Mouse (Mus musculus): ENCODE measurements around the gene Mlec.
A peak's percentile ranks its signal among the peaks of the same experiment; 100 is the strongest.
"Not testable (repeated sequence)": the region's sequence is repeated elsewhere in the genome, so short reads cannot be mapped to it uniquely, and the experiment has no call there.

Gene Mlec

DNA sequence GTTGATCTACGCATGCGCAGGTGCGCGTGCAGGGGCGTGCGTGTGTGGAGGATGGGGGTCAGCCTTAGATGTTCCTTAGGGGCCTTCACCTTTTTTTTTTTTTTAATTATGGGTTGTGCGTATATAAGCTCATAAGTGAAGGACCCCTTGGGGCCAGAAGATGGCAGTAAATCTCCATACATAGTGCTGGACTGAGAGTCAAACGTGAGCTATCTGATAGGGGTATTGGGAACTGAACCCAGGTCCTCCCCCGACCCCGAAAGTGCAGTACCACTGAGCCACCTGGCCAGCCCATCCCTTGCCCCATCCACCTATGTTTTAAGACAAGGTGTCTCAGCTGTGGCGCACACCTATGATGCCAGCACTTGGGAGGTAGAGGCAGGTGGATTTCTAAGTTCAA is 21.6 kb upstream of the Mlec start:
- no peak for DNase-seq

DNA sequence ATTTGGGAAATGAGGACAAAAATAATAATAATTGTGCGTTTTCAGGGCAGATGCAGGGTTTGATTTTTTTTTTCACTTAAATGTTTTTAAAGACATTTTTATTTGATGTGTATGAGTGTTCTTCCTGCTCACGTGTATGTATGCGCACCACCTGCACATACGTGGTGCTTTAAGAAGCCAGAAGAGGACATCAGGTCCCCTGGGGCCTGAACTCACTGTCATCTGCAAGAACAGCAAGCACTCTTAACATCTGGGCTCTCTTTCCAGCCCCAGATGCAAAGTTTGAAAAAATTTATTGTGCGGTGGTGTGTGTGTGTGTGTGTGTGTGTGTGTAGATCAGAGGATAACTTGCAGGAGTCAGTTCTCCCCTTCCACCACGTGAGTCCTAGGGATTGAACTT is 19.9 kb upstream of the Mlec start:
- DNase-seq: no peak

DNA sequence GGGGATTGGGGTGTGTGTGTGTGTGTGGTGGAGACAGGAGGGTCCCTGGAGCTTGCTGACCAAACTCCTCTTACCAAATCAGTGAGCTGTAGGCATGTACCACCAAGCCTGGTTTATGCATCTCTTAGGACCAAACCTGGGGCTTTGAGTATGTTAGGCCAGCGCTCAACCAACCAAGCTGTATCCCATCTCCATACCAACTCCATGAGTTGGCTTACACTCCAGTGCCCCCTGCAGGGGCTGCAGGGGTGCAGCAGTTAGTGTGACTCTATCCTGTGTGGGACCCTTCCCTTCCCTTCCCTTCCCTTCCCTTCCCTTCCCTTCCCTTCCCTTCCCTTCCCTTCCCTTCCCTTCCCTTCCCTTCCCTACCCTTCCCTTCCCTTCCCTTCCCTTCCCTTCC is 16.6 kb upstream of the Mlec start:
- no peak for DNase-seq

DNA sequence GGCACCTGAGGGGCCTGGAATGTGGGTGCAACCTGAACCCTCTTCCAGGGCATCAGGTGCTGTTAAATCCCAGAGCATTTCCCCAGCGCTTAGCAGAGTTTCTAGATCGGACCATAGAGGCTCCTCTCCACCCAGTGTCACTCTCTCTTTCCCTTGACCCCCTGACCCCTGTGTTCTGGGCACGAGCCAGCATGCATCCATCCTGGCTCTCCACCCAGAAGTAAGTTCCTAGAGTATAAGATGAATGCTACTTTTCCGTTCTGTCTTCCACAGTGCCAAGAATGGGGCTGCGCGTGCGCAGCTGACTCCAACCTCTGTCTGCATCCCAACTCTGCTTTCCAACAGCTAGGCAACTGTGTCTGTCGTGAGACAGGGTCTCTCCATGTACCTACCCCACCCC is 12.2 kb upstream of the Mlec start:
- no peak for DNase-seq

DNA sequence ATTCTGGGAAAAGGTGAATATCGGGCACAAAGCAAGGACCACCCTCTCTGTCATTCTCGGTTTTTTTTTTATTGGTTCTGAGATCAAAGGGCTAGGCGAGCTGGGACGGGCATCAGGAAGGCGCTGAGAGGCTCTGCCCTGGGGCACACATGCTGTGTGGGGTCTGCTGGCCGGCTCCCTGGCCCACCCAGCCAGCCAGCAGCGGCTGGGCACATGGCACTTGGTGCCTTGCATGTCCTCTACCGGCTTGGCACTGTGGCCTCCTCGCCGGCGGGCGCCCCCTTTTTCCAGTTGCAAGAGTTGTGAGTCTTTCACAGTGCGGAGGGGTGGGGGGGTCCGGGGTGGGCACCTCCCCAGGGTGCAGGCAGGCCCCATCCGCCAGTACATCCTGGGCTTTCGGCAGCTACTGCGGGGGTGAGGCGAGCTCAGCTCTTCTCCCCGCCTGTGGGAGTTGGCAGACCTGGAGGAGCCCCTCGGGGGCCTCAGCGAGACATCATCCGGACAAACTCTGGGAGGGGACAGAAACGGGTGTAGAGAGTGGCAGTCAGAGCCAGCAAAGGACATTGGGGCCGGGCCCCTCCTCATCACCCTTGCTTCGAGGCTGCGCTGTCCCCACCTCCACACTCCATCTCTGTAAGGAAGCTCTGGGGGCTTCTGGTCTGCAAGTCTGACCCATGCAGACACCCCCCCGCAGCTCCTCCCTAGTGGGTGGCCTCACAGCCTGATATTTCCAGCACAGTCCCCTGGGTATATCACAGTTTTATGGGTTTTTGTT is 10.8 kb upstream of the Mlec start:
- DNase-seq: no peak

DNA sequence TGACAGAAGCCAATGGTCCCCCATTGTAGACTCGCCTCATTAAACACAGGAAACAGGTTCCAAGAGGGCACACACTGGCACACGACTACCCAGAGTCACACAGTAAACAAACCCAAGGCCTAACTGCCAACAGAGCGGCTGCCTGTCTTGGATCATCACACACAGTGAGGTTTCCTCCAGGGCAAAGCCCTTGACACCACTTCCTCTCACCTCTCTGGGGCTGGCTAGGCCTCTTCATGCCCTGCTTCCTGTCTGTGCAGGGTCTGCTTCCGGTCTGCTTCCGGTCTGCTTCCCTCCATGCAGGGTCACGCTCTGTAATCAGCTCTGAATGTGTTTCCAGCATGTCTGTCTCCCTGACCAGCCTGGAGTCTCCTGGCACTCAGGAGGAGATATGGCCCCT is 9.4 kb upstream of the Mlec start:
- peak; percentile 64 to 84 for DNase-seq

DNA sequence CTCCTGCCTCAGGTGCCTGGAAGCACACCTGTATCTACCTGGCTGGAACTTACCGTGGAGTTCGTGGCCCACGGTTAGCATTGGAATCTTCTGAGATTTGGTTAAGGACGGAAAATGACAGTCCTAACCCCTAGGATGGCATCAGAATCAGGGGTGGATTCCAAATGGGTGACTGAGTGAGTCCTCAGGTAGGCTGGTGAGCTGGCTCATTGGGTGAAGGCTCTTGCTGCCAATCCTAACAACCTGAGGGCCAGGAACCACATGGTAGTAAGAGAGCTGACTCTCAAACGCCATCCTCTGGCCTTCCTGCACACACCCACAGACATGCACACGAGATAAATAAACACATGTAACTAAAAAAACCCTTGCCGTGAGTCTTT is 8.8 kb upstream of the Mlec start:
- no peak for DNase-seq

DNA sequence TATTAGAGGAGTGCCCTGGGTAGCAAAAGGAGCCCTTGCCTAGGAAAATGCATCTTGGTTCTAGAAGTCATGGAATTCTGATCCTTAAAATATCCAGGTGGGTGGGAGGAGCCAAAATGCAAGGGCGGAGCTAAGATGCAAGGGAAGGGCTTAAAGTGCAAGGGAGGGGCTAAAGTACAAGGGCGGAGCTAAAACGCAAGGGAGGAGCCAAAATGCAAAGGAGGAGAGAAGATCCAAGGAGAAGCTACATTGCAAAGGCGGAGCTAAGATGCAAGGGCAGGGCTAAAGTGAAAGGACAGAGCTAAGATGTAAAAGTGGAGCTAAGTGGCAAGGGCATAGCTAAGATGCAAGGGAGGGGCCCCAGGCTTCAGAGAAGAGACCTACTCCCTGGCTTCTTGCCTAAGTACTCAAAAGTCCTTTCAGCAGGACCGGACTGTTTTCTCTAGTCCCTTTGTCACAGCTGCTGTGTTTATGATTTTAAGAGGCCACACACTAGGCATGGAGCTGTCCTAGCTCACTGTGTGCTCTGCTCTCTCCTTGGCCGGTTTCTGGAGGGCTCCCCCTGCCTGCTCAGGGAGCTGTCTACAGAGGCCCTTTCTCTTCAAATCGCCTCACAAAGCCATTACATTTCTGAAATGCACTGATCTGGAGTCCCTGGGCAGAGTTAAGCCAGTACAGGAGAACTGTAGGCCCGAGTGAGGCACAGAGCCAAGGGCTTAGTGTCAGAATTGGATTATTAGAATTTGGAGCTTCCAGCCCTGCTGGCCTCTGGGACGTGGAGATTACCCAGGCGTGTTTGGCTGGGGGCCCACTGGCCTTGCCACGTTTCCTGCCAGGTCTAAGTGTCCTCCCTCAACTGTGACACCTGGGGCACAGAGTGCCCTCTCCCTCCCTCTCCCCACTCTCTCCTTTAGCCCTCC is 8.2 kb upstream of the Mlec start:
- no peak for DNase-seq

DNA sequence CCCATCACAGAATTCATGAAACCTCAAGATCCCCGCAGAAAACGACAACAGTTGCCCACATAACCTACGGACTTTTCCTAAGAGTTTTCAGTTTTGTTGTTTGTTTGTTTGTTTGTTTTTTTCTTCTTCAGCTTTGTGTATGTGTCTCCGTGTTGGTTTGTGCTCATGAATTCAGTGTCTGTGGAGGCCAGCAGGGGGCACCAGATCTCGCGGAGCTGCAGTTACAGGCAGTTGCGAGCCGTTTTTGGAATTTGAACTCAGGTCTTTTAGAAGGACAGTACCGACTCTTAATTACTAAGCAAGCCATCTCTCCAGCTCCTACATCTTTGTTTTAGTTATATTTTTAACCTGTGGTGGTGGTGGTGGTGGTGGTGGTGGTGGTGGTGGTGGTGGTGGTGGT is 7.4 kb upstream of the Mlec start:
- DNase-seq: no peak

DNA sequence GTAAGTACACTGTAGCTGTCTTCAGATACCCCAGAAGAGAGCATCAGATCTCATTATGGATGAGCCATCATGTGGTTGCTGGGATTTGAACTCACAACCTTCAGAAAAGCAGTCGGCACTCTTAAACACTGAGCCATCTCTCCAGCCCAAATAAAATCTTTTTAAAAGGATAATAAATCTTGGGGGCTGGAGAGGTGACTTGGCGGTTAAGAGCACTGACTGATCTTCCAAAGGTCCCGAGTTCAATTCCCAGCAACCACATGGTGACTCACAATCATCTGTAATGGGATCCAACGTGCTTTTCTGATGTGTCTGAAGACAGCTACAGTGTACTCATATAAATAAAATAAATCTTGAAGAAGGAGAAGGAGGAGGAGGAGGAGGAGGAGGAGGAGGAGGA is 6.5 kb upstream of the Mlec start:
- not testable (repeated sequence) for DNase-seq

DNA sequence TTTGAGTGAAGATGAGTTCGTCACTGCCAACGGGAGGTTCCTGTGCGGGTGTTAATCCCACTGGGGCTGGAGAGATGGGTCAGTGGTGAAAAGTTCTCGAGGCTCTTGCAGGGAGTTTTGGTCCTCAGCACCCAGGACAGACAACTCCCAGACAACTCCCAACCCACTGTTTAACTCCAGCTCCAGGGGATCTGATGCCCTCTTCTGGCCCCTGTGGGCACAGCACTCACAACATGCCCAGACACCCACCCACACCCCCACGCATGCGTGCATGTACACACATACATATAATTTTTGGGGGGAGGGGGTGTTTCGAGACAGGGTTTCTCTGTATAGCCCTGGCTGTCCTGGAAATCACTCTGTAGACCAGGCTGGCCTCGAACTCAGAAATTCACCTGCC is 5.6 kb upstream of the Mlec start:
- DNase-seq: peak; percentile 46 to 55

DNA sequence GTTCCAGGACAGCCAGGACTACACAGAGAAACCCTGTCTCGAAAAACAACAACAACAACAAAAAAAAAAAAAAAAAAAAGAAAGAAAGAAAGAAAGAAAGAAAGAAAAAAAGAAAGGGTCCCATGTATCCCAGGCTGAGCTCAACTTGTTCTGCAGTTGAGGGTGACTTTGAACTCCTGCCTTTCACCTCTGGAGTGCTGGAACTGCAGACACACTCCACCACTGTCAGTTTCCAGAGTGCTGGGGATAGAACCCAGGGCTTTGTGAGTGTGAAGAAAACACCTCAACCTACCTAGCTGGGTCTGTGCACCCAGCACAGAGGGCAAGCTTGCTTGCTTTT is 3.9 kb upstream of the Mlec start:
- DNase-seq: not testable (repeated sequence)

DNA sequence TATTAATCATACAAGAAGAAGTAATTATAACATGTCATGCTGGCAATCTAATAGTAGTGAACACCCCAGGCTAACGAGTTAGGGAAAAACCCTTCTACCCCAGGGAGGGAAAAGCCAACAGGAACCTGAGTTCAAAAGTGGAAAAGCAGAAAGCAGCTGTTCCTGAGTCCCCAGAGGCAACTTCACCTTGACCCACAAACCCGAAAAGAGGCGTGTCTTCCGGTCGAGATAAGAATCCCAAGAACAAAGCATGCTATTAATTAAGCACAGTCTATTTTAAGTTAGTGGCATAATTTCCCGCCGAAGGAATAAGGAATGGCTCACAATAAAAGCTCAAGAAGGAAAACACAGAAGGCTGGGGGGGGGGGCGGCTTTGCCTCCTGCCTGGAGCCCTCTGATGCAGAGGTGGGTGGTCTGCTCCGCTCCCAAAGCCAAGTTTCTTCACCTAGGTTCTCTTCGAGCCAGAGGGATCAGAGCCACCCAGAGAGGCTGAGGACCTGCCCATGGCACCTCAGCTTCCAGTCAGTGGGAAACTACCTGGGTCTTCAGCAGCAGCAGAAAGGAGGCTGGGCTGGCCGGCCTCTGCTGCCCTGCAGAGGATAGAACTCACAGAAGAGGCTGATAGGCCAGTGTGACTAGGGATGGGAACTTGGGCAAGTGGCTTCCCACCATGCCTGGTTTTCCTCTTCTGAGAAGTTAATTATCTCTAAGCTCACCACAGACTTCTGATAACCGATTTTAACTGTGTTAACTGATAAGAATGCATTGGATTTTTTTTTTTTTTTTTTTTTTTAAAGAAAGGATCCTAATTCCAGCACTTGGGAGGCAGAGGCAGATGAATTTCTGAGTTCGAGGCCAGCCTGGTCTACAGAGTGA is 3.3 kb upstream of the Mlec start:
- no peak for DNase-seq

DNA sequence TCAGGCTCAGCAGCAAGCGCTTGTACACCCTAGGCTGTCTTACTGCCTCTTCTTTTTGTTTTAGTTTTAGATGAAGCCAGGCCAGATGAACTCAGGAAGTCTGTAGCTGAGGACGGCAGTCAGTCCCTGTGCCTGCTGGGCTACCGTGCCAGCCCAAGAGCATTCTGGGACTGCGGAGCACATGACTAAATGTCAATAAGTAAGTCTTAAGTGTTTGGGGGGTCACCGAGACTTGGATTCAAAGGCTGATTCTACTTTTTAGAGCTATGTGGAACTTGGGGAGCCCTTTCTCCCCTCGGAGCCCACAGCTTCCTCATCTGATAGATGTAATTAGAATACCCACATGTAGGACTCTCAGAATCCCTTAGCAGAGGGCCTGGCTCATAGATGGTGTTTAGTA is 2.7 kb upstream of the Mlec start:
- no peak for DNase-seq

DNA sequence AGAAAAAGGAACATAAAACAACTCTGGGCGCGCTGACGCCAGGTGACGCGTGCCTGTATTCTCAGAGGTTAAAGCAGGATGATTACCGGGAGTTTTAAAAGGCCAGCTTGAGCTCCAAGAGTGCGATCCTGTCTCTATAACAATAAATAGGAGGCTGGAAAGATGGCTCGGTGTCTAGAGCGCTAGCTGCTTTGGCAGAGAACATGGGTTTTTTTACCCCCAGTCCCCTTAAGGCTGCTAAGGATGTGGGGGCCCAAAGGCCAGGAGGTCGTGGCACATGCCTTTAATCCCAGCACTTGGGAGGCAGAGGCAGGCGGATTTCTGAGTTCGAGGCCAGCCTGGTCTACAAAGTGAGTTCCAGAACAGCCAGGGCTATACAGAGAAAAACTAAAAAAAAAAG is 1.2 kb upstream of the Mlec start:
- DNase-seq: no peak

DNA sequence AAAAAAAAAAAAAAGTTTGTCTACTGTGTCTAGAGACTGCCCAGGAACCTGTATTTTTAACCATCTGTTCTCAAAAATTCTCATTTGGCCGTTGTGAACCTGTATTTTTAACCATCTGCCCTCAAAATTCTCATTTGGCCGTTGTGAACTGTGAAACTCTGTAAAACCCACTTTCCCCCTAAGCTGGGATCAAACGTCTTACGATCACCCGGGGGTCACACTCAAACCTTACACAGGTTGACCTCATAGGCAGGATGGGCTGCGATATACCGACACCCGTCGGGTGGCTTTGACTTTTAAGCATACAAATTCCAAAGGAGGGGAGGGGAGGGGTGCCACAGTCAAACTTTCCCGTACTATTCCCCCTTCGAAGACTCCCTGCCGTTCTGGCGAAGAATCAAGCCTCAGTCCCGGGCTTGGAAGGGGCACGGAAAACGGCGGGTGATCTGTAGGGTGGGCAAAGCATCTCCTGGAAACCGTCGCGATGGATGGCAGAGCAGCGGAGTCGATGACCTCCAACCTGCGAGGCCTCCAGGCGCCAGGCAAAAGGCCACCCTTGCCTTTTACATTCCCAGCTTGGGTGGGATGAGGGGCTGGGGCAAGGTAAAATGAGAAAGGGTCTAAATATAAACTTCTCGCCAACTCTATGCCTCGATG is 918 bp downstream of the Mlec start:
- DNase-seq: peak in 1 of 2 experiments; percentile 42

DNA sequence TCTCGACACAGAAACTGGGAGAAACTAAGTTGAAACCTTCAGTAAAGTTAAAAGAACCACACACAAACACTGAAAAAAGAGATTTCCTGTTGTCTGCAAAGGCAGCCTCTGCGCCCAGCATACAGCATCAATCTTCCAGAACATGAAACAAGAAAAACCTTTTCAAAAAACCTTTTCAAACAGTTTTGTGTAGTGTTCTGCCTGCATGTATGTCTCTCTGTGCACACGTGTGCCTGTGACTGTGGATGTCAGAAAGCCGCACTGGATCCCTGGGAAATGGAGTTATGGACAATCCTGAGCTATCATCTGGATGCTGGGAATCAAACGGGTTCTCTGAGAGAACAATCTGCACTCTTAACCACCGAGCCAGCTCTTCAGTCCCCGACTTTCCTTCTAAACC is 1.6 kb downstream of the Mlec start:
- DNase-seq: no peak

DNA sequence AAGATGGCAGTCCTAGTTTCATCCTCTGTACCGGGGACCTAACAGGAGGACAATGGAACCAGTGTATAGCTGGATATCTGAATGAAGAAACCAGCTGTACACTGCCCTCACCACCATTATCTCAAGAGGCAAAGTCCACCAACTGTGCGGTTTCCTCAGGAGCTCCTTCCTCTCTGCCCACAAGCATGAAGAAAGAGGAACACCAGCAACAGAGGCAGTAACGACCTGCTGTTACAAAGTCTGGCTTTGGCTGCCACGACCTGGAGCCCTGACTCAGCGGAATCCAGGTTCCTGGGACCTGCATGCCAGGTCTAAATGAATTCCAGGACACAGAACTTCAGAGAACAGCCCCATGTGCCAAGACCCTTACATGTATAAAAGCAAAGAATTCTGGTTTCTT is 2.1 kb downstream of the Mlec start:
- peak in 1 of 2 experiments; percentile 42 for DNase-seq

DNA sequence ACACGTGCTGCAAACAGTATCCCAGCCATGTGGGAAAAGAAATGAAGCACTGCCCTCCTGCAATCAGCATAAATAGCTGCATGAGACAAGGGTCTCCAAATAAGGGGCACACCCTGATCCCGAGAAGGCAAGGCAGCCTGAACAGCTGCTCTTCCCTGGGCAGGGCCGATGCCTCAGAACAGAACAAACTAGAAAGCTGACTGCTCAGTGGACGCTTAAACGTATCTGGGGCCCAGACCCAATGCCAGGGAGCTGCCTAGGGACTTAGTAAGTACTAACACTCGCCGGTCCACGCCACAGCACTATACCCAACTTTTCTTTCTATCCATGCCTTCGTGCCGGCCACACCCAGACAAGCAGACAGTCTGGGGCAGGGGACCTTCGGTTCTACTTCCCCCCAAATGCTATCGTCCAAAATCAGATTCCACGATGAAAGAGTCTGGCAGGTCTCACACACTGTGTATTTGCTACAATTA is 2.8 kb downstream of the Mlec start:
- no peak for DNase-seq

DNA sequence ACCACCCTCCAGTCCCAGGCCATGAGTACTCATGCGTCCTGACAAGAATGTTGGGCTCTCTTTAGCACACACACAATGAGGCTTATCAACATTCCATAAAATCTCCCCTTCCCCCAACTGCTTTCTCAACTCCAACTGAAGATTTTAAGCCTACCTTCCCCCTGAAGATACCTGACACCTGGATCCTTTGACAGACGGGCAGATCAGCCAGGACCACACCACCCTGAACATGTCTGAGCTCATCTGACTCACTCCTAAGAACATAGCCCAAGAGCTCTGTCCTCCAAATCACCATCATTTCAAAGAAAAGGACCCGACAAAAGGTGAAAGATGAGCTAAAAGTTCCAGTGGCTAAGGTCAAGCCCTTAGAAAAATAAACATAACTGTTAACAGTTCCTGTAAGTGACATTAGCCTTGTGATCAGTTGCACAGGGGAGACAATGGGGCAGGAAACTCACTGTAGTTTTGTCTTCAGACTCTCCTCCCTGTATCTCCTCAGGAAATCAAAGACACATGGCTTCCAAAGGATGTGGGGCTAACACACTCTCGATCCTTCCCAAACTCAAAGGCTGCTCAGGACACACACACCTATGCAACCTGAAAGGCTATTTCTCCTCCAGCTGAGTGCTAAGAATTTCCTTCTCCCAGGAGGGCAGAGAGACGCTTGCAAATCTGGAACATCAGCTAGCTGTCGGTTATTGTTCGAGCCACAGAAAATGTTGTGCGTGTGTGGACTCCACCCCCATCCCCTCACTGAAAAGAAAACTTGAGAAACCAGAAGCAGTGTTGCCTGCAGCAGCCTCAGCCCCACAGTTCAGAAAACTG is 5.6 kb downstream of the Mlec start:
- DNase-seq: no peak

DNA sequence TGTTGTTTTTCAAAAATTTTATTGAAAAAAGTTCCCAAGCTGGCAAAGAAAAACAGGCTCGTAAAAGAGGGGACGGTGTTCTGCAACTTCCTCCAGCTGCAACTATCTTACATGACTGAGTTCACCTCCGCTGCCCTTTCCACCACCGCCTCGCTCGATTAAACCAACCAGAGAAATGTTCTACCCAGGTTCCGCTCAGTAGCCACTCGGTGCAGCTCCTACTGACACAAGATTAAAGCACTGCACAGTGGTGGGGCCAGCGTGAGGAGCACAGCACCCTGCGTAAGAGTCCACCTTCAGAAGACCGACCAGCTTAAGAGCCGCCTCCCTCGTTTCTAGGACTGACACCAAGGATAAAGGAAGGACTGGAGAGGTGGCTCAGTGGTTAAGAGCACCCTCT is 6.5 kb downstream of the Mlec start:
- DNase-seq: no peak

DNA sequence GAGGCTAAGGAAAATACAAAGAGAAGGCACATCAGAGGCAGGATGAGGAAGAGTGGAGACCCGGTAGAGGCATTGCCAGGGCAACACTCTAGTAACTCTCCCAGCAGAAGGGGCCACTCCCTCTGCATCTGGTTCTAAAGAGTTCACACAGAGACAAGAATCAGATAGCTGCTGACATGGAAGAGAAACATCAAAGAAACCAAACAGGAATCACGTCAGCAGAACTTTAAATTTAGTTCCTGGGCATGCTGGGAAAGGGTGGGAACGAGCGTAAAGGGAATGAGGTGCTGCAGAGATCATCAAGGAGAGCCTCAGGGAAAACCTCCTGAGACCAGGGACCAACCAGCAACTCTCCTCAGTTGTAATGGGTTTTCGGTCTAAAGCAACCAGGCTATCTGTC is 7.0 kb downstream of the Mlec start:
- DNase-seq: no peak
